Mouse (Mus musculus) heart, embryonic 12.5 days (tissue): ENCODE measurements around the gene Wdr61. TPM values are rescaled to one million over a fixed set of nuclear protein-coding genes. Genes with fewer than 3 reads are reported as not detected.
A peak's percentile ranks its signal among the peaks of the same experiment; 100 is the strongest.

Experiments
- ATAC-seq: fragments of 200-750 bp; cut with Nextera tagmentation; 2 replicates; pipeline ENCODE4 v1.8.0; 2017; ENCODE audit warnings: moderate TSS enrichment, moderate library complexity; ENCODE audit not compliant: insufficient number of reproducible peaks, low FRiP score
- H3K27ac ChIP-seq: fragments of 300-500 bp; sonication (generic); 2 replicates; pipeline ENCODE4 v1.5.1; 2016; ENCODE audit warnings: mild to moderate bottlenecking, moderate library complexity; ENCODE audit not compliant: poor library complexity, severe bottlenecking
- H3K27me3 ChIP-seq: fragments of 300-500 bp; sonication (generic); replicated peaks from 2 replicates; pipeline ENCODE4 v1.6.1; 2016; ENCODE audit warnings: mild to moderate bottlenecking, moderate library complexity
- H3K36me3 ChIP-seq: fragments of 300-500 bp; sonication (generic); 2 replicates; pipeline ENCODE4 v1.6.1; 2016; ENCODE audit warnings: mild to moderate bottlenecking, moderate library complexity
- H3K4me1 ChIP-seq: fragments of 300-500 bp; sonication (generic); replicated peaks from 2 replicates; pipeline ENCODE4 v1.6.1; 2016; ENCODE audit warnings: mild to moderate bottlenecking
- H3K4me2 ChIP-seq: fragments of 300-500 bp; sonication (generic); 2 replicates; pipeline ENCODE4 v1.6.1; 2016; ENCODE audit warnings: mild to moderate bottlenecking, moderate library complexity
- H3K4me3 ChIP-seq: fragments of 300-500 bp; sonication (generic); 2 replicates; pipeline ENCODE4 v1.5.1; 2016; ENCODE audit warnings: mild to moderate bottlenecking
- H3K9ac ChIP-seq: fragments of 300-500 bp; sonication (generic); 2 replicates; pipeline ENCODE4 v1.6.1; 2016; ENCODE audit warnings: mild to moderate bottlenecking, moderate library complexity
- H3K9me3 ChIP-seq: fragments of 300-500 bp; sonication (generic); replicated peaks from 2 replicates; pipeline ENCODE4 v1.6.1; 2016; ENCODE audit warnings: mild to moderate bottlenecking, moderate library complexity
- WGBS: fragments of 180-500 bp; shearing (Covaris S2); methylation state at CpG from one replicate; pipeline ENCODE4 v1.1.7; 2016; 5-methylcytosine and 5-hydroxymethylcytosine counted together
- polyA plus RNA-seq: library from polyadenylated mRNA; unstranded; fragments of >200 nt; fragmentation: Nextera tagmentation; extraction: Ambion mirVana; gene quantifications from 2 replicates; pipeline ENCODE4 v1.2.1, GENCODE M21; 2016

The Wdr61 gene
- polyA plus RNA-seq, 1 experiment from 2014 or later = 101 TPM

DNA sequence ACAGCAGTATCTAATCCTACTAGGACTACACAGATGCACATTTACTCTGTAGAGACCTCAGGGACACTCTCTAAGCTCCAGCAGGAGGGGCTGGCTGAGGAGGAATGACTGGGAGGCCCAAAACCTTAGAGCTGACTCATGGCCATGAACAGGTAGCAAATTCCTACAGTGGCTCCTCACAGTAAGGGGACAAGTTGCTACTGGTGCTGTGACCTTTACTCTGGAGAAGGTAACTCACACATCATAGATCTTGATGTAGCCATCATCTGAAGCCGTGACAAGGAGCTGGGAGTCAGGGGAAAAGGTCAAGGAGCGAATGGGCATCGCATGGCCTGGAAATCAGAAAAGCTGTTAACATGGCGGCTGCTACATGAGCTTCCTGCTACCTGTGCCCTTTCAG, 11.7 kb downstream of the Wdr61 start:
- 88% methylated on average over 4 of the region's 4 CpGs for WGBS
- H3K27me3 ChIP-seq = no peaks in the 10 kb centered on the region
- no peak overlapping the region for H3K4me3 ChIP-seq
- H3K9ac ChIP-seq = no peak overlapping the region
- no peak overlapping the region for H3K4me2 ChIP-seq
- no peak for ATAC-seq
- no peaks in the 10 kb centered on the region for H3K9me3 ChIP-seq
- H3K4me1 ChIP-seq = no peaks in the 10 kb centered on the region
- no peak overlapping the region; the same call in 1 of the 2 replicates for H3K27ac ChIP-seq
- peaks cover 90% of the 10 kb centered on the region for H3K36me3 ChIP-seq

DNA sequence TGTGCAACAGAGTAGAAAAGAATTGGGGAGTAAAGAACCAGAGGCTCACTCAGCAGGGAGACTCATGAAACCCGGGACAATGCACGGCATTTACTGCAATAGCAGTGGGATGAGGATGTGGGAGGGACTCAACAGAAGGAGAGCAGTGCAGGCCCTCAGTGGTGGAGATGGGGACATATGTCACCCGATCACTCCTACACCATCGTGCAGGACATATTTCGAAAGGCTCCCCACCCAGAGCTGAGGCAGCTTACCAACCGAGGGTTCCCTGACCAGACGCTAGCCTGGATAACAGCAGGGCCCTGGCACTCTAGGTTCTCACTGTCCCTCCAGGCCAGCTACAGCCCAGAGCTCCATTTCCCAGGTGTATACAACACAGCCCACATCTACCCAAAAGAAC, 12.2 kb downstream of the Wdr61 start:
- peaks cover 89% of the 10 kb centered on the region for H3K36me3 ChIP-seq
- H3K9me3 ChIP-seq = no peaks in the 10 kb centered on the region
- H3K9ac ChIP-seq = no peak overlapping the region
- H3K4me1 ChIP-seq = no peaks in the 10 kb centered on the region
- WGBS = 86% methylated on average over 7 of the region's 7 CpGs
- no peak for ATAC-seq
- no peaks in the 10 kb centered on the region for H3K27me3 ChIP-seq
- H3K4me3 ChIP-seq = no peak overlapping the region
- H3K27ac ChIP-seq = no peak overlapping the region; the same call in 1 of the 2 replicates
- H3K4me2 ChIP-seq = no peak overlapping the region

DNA sequence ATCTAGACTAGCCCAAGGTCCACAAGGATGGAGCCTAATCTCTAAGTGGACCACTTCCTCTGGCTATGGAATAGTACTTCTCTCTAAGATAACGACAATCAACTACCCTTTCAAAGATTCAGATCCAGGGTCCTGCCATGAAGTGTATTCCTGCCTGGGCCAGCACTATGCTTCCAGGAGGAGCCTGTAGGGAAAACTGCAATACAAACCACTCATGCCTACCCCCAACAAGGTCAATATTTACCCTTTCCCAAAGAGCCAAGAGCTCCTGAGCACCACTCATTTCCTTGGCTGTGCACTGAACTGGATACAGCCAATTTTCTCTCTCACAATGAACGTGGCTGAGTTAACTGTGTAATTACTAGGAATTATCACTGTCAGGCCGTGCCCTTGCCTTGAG, 16.8 kb downstream of the Wdr61 start:
- H3K36me3 ChIP-seq = peaks cover 91% of the 10 kb centered on the region
- H3K9ac ChIP-seq = no peak overlapping the region
- H3K4me3 ChIP-seq = no peak overlapping the region
- no peaks in the 10 kb centered on the region for H3K27me3 ChIP-seq
- H3K4me1 ChIP-seq = no peaks in the 10 kb centered on the region
- no peak overlapping the region for H3K27ac ChIP-seq
- ATAC-seq = no peak
- 83% methylated on average over 3 of the region's 3 CpGs for WGBS
- H3K9me3 ChIP-seq = no peaks in the 10 kb centered on the region
- H3K4me2 ChIP-seq = no peak overlapping the region

DNA sequence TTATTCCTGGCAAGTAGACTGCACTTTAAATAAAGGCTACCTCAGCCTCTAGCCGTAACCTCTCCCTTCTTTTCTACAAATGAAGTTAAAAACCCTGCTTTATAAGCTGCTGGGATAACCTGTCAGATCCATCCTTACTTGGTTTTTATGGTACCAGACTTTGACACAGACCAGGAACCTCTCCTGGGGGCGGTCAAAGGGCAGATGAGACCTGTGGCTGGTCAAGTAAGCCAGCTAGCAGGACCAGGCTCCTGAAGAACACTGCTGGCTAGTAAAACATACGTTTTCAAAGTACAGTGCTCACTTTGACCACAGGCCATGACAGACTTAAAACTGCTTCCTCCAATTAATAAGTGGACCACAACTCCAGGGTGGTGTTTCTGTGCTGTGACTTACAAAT, 18.5 kb downstream of the Wdr61 start:
- Histone ChIP-seq H3K27me3 (no peaks in the 10 kb centered on the region), H3K4me2 (no peak overlapping the region), H3K36me3 (peaks cover 95% of the 10 kb centered on the region), H3K4me3 (no peak overlapping the region), H3K27ac (no peak overlapping the region), H3K9ac (no peak overlapping the region), H3K4me1 (no peaks in the 10 kb centered on the region), H3K9me3 (no peaks in the 10 kb centered on the region)
- WGBS = 86% methylated on average over 3 of the region's 3 CpGs
- ATAC-seq = no peak

DNA sequence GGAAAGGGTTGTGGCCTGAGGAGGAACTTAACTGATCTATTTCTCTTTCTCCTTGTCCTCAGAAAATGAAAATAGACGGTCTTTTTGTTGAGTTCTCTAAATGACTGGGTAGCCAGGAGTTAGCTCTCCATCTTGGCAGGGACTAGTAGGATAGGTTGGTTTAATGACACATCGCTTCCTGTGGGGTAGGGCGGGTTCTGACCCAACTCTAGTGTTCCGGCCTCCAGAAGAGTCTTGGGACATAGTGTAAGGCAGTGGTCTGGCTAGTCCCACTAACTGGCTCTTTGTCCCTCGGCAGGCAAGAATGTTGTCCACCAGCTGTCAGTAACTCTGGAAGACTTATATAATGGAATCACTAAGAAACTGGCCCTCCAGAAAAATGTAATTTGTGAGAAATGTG, 26.2 kb downstream of the Wdr61 start:
- Histone ChIP-seq H3K4me3 (no peak overlapping the region), H3K27ac (no peak overlapping the region), H3K36me3 (peaks cover 49% of the 10 kb centered on the region), H3K4me1 (peaks cover 30% of the 10 kb centered on the region), H3K9ac (no peak overlapping the region), H3K9me3 (no peaks in the 10 kb centered on the region), H3K27me3 (no peaks in the 10 kb centered on the region), H3K4me2 (no peak overlapping the region)
- WGBS = 88% methylated on average over 5 of the region's 5 CpGs
- ATAC-seq = no peak

DNA sequence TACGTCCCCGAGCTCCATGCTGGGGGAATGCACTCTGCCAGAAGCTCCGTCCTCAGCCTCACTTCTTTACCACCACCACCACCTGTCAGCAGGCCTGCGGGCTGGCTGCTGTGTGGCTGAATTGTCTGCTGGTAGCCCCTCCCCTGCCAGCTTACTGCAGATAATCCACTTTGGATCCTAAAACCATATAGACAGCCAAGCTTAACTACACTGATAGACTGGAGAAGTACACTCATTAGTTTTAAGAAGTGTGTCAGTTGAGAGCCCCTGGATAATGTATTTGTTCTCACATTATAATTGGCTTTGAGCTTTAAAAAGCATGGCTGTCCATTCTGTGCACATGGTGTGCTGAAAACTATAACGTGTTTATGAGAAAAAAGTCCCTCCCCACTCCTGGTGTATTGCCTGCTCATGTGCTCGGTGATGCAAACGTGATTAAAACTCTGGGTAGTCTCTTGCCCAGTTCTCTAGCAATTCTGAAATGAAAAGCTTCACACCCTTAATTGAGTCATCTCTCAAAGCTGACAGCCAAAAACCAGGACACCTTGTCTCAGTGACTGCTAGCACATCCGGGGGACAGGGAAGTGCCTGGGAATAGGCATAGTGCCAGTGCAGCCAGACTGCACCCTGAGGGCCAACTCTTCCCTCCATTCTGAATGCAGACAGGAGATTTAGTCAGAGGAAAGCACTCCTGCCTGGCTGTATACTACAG, 26.9 kb downstream of the Wdr61 start:
- H3K9ac ChIP-seq = no peak overlapping the region
- WGBS = 46% methylated on average over 8 of the region's 8 CpGs
- H3K4me1 ChIP-seq = peaks cover 37% of the 10 kb centered on the region
- H3K4me2 ChIP-seq = no peak overlapping the region
- H3K9me3 ChIP-seq = no peaks in the 10 kb centered on the region
- H3K36me3 ChIP-seq = peaks cover 42% of the 10 kb centered on the region
- H3K27me3 ChIP-seq = no peaks in the 10 kb centered on the region
- H3K27ac ChIP-seq = no peak overlapping the region
- H3K4me3 ChIP-seq = no peak overlapping the region
- ATAC-seq = no peak

DNA sequence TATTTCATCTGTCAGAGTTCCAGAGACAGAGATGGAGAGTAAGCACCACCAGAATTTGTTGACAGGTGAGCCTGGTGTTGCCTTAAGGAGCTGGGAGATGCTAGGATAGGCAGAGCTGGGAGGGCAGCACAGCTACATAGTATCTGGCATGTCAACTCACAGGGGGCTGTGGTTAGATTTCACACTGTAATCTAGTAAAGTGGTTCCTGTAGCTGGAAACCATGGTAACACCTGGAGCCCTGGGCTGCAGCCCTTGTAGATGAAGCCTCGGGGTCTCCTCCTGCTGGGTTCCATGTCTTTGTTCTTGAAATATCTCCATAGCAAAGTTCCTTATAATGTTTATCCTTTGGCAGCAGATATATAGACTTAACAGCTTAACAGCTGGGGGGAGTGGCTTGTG, 28.8 kb downstream of the Wdr61 start:
- peaks cover 54% of the 10 kb centered on the region for H3K4me1 ChIP-seq
- peaks cover 24% of the 10 kb centered on the region for H3K36me3 ChIP-seq
- H3K9me3 ChIP-seq = no peaks in the 10 kb centered on the region
- no peak overlapping the region for H3K27ac ChIP-seq
- 44% methylated on average over 1 of the region's 1 CpGs for WGBS
- no peaks in the 10 kb centered on the region for H3K27me3 ChIP-seq
- no peak overlapping the region for H3K4me2 ChIP-seq
- ATAC-seq = no peak
- no peak overlapping the region for H3K4me3 ChIP-seq
- H3K9ac ChIP-seq = no peak overlapping the region

DNA sequence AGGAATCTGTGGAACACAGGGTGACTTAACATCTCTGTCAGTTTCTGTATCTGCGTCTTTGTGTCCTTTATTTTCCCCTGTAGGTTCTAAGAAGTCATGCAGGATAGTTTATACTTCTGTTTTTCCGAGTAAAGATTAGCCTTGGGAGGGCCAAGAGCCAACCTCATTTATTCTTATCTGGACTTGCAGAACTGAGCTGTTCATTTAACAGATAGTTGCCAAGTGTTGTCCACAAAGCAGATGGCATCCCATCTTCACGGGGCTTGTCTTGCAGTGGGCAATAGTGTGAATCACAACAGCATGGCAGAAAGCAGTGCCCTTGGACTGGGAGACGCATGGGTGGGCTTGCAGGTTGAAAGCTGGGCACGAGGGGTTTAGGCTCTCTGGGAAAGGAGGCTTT, 30.0 kb downstream of the Wdr61 start:
- H3K9ac ChIP-seq = no peak overlapping the region
- peaks cover 56% of the 10 kb centered on the region for H3K4me1 ChIP-seq
- 65% methylated on average over 5 of the region's 5 CpGs for WGBS

DNA sequence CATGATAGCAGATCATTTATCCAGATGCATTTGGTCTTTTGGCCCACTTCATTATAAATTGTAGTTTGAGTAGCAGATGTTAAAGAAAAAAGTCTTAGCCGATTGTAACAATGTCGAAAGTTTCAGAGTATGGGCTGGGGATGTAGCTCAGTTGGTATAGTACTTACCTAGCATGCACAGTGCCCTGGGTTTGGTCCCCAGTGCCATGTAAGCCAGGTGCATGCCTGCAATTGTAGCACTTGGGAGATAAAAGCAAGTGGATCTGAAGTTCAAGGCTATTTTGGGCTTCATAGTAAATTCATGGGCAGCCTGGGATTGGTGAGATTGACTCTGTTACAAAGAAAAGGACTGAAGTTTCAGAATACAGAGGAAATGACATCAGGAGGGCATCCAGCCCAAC, 31.7 kb downstream of the Wdr61 start:
- H3K4me2 ChIP-seq = peak overlapping the region; percentile 84
- 84% methylated on average over 2 of the region's 2 CpGs for WGBS

More for the DNA sequence above, 30.0 kb downstream of the Wdr61 start:
- Histone ChIP-seq H3K4me2 (no peak overlapping the region), H3K36me3 (peaks cover 12% of the 10 kb centered on the region), H3K9me3 (no peaks in the 10 kb centered on the region), H3K4me3 (no peak overlapping the region), H3K27me3 (no peaks in the 10 kb centered on the region), H3K27ac (no peak overlapping the region)
- ATAC-seq = no peak

DNA sequence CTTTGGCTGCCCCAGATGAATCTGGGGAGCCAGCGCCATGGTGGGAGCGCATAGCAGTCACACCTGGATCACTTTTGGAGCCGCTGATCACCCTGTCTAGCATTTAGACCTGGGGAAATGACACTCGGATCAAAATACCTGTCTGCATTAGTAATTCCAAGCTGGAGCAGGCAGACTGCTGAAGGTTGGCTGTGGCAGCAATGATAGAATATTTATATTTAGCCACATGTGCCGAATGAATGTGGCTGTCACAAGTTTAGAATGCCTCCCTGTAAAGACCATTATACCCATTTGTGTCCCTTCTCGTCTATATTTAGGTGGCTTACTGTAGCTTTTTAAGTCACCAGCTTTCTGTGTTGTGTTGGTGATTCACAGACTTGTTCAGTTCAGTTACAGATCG, 33.6 kb downstream of the Wdr61 start:
- ATAC-seq = no peak
- H3K27me3 ChIP-seq = peaks cover 3% of the 10 kb centered on the region; the same call in 1 of the 2 replicates
- no peaks in the 10 kb centered on the region for H3K36me3 ChIP-seq
- 55% methylated on average over 7 of the region's 7 CpGs for WGBS
- H3K4me1 ChIP-seq = peaks cover 50% of the 10 kb centered on the region
- peak overlapping the region; percentile 75 for H3K9ac ChIP-seq
- H3K4me2 ChIP-seq = peak overlapping the region; percentile 84
- peak overlapping the region; percentile 80 for H3K27ac ChIP-seq
- H3K9me3 ChIP-seq = no peaks in the 10 kb centered on the region
- peak overlapping the region; percentile 70 for H3K4me3 ChIP-seq

More for the DNA sequence above, 31.7 kb downstream of the Wdr61 start:
- Histone ChIP-seq H3K36me3 (no peaks in the 10 kb centered on the region), H3K4me3 (no peak overlapping the region), H3K9me3 (no peaks in the 10 kb centered on the region), H3K27me3 (0 out of 2 replicates have a peak, but pooled peaks cover 3% of the 10 kb centered on the region), H3K27ac (peak overlapping the region; percentile 80; the same call in 1 of the 2 replicates), H3K4me1 (peaks cover 57% of the 10 kb centered on the region), H3K9ac (no peak overlapping the region)
- no peak for ATAC-seq

DNA sequence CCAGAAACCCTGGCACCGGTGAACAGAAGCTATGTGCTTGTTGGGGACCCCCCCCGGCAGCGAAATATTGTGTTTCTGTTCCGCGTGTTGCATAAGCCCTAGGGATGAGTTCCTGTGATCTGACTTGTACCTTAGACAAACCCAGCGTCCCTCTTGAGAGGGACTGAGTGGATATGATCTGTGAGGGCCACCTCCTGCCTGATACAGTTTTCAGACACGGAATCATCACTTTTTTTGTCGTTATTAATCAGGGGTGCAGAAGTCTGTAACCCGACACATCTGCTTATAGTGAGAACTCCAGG, 34.2 kb downstream of the Wdr61 start:
- H3K36me3 ChIP-seq = no peaks in the 10 kb centered on the region
- H3K4me3 ChIP-seq = peak overlapping the region; percentile 70
- ATAC-seq = no peak
- H3K4me2 ChIP-seq = peak overlapping the region; percentile 84
- H3K4me1 ChIP-seq = peaks cover 45% of the 10 kb centered on the region
- H3K9ac ChIP-seq = peak overlapping the region; percentile 75
- no peaks in the 10 kb centered on the region for H3K9me3 ChIP-seq
- H3K27ac ChIP-seq = peak overlapping the region; percentile 80
- 18% methylated on average over 9 of the region's 9 CpGs for whole genome bisulfite sequencing
- H3K27me3 ChIP-seq = peaks cover 3% of the 10 kb centered on the region; the same call in 1 of the 2 replicates
